Mouse (Mus musculus): ENCODE data around the gene Prim1. TPM values are rescaled to one million over a fixed set of nuclear protein-coding genes. Genes with fewer than 3 reads are reported as not detected.
"Not testable (repeated sequence)": the region's sequence is repeated elsewhere in the genome, so short reads cannot be mapped to it uniquely, and the experiment has no call there.

The Prim1 gene
- total RNA-seq, 2 experiments from 2014 or later, result 6.6 to 6.8 TPM

GRCm38 (mm10) chr10:128036746-128037425 lies 21.9 kb downstream of the Prim1 start:
- no peak for DNase-seq (ENCODE audit: extremely low spot score in 1 of 2, low spot score in 1 of 2)

DNA sequence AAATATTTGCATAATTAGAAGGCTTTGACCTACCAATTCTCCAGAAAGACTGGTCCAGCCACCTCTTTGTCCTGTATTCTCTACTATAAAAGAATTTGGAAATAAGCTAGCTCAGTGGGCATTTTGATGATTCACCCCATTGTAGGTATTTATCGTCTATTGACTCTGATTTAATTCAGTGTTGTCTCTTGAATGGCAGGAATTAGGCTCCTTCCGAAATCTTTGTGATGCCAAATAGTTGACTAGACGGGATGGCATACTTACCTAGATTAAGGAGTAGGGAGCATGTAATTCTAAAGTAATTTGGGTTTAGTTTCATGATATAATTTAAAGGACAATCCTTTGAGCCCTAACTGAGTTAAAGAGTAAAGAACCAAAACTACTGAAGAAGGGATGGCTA lies 23.0 kb downstream of the Prim1 start:
- no peak for DNase-seq (ENCODE audit: extremely low spot score in 1 of 2, low spot score in 1 of 2)

DNA sequence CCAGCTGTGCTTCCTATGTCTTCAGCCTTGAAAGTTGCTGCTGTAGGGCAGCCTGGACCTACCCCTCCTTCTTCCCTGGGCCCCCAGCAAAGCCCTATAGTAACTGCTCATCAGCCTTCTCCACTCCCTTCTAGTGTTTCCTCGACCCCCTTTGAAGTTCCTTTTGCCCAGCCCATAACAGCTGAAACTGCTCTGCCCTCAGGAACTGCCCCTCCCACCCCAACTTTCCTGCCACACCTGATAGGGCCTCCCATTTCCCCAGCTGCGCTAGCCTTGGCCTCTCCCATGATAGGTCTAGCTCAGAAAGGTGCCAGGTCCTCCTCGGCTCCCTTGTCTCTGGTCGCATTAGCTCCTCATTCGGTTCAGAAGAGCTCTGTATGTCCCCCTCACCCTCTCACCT lies 24.2 kb downstream of the Prim1 start:
- DNase-seq (ENCODE audit: extremely low spot score in 1 of 2, low spot score in 1 of 2), result no peak

DNA sequence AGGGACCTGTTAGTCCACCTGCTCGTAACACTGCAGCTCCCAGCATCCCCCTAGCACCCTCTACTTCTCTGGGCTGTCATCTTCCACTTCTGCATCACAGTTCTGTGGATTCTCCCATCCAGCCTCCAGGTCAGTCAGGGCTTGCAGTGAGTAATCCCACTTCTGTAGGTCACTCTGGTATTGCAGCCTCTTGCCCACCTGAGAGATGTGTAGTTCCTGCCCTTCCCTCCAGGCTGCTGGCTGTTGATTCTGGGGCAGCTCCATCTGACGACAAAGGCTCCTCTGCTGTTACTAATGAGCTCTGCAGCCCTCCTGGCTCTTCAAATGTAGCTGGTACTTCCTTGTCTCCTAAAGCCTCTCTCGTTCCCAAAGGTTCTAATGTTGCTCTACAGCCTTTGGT lies 24.9 kb downstream of the Prim1 start:
- no peak for DNase-seq (ENCODE audit: extremely low spot score in 1 of 2, low spot score in 1 of 2)

GRCm38 (mm10) chr10:128040293-128040692 lies 25.3 kb downstream of the Prim1 start:
- DNase-seq (ENCODE audit: extremely low spot score in 1 of 2, low spot score in 1 of 2), result no peak

GRCm38 (mm10) chr10:128041636-128042035 lies 26.7 kb downstream of the Prim1 start:
- no peak for DNase-seq (ENCODE audit: extremely low spot score in 1 of 2, low spot score in 1 of 2)

DNA sequence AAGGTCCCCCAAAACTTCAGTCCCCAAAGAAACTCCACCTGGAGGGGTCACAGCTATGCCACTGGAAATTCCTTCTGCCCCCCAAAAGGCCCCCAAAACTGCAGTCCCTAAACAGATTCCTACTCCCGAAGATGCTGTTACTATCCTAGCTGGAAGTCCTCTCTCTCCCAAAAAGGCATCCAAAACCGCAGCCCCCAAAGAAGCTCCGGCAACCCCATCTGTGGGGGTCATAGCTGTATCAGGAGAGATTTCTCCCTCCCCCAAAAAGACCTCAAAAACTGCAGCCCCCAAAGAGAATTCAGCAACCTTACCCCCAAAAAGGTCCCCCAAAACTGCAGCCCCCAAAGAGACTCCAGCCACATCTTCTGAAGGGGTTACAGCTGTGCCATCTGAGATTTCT lies 27.5 kb downstream of the Prim1 start:
- no peak for DNase-seq (ENCODE audit: extremely low spot score in 1 of 2, low spot score in 1 of 2)

DNA sequence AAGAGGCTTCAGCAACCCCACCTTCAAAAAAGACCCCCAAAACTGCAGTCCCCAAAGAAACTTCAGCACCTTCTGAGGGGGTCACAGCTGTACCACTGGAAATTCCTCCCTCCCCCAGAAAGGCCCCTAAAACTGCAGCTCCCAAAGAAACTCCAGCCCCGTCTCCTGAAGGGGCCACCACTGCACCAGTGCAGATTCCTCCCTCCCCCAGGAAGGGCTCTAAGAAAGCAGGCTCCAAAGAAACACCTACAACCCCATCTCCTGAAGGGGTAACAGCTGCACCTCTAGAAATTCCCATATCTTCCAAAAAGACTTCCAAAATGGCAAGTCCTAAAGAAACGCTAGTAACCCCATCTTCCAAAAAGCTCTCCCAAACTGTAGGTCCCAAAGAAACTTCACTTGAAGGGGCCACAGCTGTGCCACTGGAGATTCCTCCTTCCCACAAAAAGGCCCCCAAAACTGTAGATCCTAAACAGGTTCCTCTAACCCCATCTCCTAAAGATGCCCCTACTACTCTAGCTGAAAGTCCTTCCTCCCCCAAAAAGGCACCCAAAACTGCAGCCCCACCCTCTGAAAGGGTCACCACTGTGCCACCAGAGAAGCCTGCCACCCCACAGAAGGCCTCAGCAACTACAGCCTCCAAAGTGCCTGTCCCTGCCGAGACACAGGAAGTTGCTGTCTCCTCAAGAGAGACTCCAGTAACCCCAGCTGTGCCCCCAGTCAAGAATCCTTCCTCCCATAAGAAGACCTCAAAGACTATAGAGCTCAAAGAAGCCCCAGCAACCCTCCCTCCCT lies 28.3 kb downstream of the Prim1 start:
- no peak for DNase-seq (ENCODE audit: extremely low spot score in 1 of 2, low spot score in 1 of 2)

DNA sequence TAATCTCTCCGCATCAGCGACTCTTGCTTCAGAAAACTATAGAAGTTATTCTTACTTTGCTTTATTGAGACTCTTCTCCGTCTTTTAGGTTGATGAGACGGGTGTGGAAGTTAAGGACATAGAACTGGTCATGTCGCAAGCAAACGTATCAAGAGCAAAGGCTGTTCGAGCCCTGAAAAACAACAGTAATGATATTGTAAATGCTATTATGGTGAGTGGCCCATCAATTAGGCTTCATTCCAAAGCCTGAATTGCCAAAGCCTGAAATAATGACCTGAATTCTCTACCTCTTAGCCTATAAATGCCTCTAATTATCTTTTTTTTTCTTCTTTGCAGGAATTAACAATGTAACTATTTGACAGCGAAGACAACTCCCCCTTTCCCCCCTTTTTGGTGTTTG lies 33.2 kb downstream of the Prim1 start:
- DNase-seq (ENCODE audit: extremely low spot score in 1 of 2, low spot score in 1 of 2), result no peak

DNA sequence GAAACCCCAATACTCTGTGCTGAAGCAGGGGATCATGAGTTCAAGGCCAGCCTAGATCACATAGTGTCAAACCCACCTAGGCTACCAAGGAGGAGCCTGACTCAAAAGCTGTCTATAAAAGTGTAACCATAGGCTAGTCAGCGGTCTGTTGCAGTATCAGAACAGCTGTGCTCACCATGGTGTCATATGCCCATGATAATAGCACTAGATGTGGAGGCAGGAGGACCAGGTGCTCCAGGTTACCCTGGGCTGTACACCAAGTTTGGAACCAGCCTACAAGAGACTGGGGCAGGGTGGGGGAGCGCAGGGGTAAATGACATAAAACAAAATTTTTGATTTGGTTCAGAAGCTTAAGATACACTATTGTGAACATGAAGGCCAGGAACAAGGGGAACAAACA lies 34.8 kb downstream of the Prim1 start:
- no peak for DNase-seq (ENCODE audit: extremely low spot score in 1 of 2, low spot score in 1 of 2)

GRCm38 (mm10) chr10:128050355-128050754 lies 35.4 kb downstream of the Prim1 start:
- DNase-seq (ENCODE audit: extremely low spot score in 1 of 2, low spot score in 1 of 2), result no peak

GRCm38 (mm10) chr10:128051589-128051988 lies 36.6 kb downstream of the Prim1 start:
- no peak for DNase-seq (ENCODE audit: extremely low spot score in 1 of 2, low spot score in 1 of 2)

- not testable (repeated sequence) for DNase-seq (ENCODE audit: extremely low spot score in 1 of 2, low spot score in 1 of 2)
Observed at GRCm38 (mm10) chr10:128052136-128052535, 37.2 kb downstream of the Prim1 start.

GRCm38 (mm10) chr10:128053001-128053400 lies 38.0 kb downstream of the Prim1 start:
- no peak for DNase-seq (ENCODE audit: extremely low spot score in 1 of 2, low spot score in 1 of 2)

GRCm38 (mm10) chr10:128058184-128058583 lies 43.2 kb downstream of the Prim1 start:
- no peak for DNase-seq (ENCODE audit: extremely low spot score in 1 of 2, low spot score in 1 of 2)

DNA sequence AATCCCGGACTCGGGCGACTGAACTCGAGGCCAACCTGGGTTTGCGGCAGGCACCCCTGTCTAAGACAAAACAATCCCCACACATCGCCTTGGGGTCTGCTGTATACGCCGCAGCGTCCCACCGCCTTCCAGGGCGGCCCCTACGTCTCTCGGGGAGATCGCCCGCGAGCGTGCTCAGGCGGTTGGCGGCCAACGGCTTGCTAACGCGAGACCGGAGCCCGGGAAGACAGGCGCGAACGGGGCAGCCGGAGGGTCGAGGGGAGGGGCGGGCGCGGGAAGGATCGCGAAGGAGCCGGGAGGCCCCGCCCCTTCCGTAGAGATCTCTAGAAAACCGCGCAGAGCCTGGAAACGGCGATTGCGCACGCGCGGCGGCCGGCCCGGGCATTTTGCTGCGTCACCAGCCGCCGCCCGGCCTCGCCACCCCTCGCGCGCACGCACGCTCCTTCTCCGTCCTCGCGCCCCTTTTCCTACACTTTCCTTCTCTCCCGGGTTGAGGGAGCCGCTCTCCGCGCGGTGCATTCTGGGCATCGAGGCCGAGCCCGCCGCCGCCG lies 43.7 kb downstream of the Prim1 start, which contains the start of gene Ptges3:
Gene Ptges3, plus strand, starts transcription at position 354 of the 551 bp plus-strand sequence.
- peak; percentile 96 to 98 for DNase-seq (ENCODE audit: extremely low spot score in 1 of 2, low spot score in 1 of 2)

DNA sequence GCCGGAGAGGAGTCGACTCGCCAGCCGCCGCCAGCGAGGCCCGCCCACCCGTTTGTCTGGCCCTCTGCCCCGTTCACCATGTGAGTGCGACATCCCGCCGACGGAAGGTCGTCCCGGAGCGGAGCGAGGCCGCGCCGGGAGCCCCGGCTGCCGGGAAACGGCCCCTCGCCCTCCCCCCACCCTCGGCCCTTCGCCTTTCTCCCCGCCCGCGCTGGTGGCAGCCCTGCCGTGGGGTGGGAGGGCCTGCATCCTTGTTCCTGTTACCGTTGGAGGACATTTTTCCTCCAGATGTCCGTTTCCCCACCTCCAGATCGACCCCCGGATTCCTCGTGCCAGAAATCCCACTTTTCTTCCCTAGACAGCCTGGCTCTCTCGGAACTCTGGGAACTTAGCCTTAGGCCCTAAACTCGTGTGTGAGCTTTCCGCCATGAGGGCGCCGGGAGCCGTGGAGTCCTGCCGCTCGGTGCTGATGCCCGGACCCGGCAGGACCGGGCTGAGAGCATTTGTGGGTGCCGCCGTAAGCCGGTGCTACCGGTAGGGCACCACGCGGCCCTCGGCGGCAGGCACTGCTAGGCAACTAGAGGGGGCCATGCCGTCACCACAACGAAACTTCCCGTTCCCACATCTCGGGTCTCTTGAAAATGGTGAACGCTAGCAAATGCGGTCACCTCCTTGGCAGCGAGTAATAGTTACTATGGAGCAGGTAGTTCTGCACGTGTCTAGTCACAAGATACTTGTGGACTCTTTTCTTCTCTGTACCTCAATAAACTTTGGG lies 44.4 kb downstream of the Prim1 start:
- peak; percentile 28 to 36 for DNase-seq (ENCODE audit: extremely low spot score in 1 of 2, low spot score in 1 of 2)

DNA sequence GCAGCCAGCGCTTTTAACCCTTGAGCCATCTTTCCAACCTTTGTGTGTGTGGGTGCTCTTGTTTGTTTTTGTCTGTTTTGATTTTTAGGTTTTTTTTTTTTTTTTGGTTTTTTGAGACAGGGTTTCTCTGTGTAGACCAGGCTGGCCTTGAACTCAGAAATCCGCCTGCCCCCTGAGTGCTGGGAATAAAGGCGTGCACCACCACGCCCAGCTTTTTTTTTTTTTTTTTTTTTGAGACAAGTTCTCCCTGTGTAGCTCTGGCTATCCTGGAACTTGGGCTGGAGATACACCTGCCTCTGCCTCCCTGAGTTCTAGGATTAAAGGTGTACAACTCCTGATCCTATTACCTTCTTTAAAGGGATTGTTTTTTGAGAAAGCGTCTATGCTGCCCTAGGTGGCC lies 46.1 kb downstream of the Prim1 start:
- DNase-seq (ENCODE audit: extremely low spot score in 1 of 2, low spot score in 1 of 2), result no peak

GRCm38 (mm10) chr10:128062221-128062989 lies 47.4 kb downstream of the Prim1 start:
- no peak for DNase-seq (ENCODE audit: extremely low spot score in 1 of 2, low spot score in 1 of 2)

- no peak for DNase-seq (ENCODE audit: extremely low spot score in 1 of 2, low spot score in 1 of 2)
Observed at GRCm38 (mm10) chr10:128066072-128066471, 51.1 kb downstream of the Prim1 start.

Measured in layer of hippocampus, postnatal 25 days (tissue).